Mouse (Mus musculus) left cerebral cortex, postnatal 4 days (tissue): Measurements from ENCODE around the gene Atp1a2. TPM values are rescaled to one million over a fixed set of nuclear protein-coding genes. Genes with fewer than 3 reads are reported as not detected.
"Not testable (repeated sequence)": the region's sequence is repeated elsewhere in the genome, so short reads cannot be mapped to it uniquely, and the experiment has no call there.

Experiments used
- DNase-seq: peaks from one replicate; pipeline ENCODE4 v3.0.0-alpha.2; 2022
- intact Hi-C: fragments of 180-260 bp; cut with DNase I; formaldehyde crosslinking; loops from one replicate; pipeline ENCODE4 v1.15.1; 2025
- total RNA-seq, 2 experiments: library from RNA; stranded (reverse); gene quantifications; 2 replicates each; pipeline ENCODE4 v1.2.3; 2021

Atp1a2 gene
- total RNA-seq, 2 experiments from 2014 or later: 211 to 226 TPM

DNA sequence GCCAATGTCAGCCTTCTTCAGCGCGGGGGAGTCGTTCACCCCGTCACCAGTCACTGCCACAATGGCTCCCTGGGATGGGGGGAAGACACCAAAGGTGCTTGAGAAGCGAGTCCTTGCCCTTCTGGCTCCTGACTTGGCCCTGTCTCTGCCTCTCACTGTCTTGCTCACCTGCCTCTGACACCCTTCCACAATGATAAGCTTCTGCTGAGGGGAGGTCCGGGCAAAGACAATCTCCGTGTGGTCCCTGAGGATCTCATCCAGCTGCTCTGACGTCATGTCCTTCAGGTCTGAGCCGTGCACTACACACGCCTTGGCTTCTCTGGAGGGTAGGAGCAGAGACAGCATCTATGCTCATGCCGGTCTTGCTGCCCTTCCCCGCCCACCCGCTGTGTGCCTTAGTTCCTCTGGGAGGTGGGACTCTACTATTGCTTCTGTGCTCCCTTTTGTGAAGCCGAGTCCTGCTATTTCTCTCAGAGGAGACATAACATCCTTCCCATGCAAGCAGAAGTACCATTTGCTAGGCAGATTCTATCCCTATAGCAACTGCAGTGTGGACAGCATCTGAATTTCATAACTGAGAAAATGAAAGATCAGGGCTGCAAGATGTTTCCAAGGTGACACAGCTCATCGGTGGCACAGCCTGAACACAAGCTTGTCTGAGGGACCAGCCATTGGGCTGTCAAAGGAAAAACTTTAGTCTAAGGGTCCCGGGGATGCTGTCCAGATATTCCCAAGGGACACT, 17.9 kb downstream of the Atp1a2 start:
- DNase-seq: no peak
- intact Hi-C loops: no loop called here

DNA sequence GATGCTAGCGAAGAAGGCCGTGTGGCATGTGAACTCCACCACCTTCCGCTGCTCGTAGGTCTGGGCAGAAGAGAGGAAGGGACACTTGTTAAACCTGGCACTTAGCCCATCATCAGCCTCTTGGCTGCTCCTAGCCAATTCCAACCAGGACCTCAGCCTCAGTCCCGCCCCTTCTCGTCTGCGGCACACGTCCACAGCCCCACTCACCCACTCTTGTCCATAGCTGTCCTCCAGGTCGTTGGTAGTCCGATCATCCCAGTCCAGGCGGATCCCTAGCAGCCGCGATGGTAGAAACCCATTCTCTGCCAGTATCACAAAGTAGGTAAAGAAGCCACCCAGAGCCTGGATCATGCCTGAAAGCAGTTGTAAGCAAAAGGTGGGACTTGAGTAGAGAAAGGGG, 19.5 kb downstream of the Atp1a2 start:
- intact Hi-C loops: no loop called here
- no peak for DNase-seq

DNA sequence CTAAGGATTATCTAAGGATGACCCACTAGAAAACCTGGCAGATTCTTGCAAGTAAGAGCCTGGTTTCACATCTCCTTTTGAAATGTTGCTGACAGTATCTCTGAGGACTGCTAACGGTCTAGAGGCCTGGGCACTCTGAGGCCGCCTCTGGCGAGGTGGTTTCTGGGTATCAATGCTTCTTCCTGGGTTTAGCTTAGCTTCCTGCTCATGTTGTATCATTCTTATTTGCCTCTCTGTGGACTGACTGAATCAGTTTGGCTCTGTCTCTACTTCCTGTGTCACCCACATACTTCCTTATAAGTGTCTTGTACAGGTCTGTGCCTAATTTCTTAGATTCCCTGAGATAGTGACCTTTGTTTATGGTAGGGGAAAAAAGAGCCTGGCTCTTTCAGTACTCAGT, 20.7 kb downstream of the Atp1a2 start:
- intact Hi-C loops: no loop called here
- DNase-seq: no peak

DNA sequence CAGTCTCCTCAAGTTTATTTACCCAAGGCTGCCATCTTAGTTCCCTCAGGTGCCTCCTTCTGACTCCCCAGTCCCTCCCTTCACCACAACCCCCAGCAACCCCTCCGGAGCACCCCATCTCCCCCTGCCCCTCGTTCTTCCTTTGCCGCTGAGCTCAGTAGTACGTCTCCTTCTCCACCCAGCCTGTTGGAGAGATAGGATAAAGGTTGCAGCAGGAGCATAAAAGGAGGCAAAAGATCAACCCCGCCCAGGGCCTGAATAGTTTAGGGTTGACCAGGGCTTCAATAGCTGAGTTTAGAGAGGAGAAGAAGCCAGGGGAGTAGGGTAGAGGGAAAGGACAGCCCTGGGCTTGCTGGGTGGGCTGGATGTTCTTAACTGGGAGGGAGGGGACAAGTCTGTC, 23.3 kb downstream of the Atp1a2 start:
- DNase-seq: no peak

DNA sequence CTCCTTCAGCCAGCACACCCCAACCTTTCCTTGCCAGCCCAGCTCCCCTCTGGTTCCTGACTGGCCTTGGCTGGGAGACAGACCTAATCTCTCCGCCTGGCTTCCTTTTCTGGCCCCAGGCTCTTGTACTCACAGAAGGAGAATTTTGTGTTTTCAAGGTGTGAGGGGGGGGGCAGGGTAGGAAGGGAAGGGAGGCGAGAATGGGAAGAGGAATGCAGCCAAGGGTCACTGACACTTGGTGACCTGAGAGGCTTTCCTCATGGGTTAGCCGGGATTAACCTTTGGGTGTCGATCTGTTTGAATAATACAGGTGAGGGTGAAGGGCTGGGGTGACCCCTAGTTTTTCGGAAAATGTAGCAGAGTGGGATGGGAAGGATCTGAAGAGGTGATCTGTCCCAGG, 23.7 kb downstream of the Atp1a2 start:
- DNase-seq: no peak
- intact Hi-C loops: no loop called here

More for the DNA sequence above, 23.3 kb downstream of the Atp1a2 start:
- intact Hi-C loops: no loop called here

DNA sequence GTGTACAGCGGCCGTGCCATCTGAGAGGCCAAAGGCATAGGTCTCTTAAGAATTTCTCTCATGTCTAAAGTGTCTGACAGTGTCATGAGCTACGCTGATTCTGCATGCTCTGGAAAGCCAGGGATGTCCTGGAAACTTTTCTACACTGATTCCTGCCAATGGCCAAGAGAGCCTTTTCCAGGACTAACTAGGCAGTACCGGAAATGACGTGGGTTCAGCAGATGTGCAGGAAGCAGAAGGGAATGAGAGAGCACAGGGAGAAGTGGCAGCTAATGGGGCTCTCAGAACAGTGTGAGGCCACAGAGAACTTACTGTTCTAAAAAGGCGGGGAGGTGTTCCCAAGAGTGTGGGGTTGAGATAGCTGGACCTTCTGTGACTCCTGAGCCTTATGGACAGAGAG, 24.5 kb downstream of the Atp1a2 start:
- no peak for DNase-seq
- intact Hi-C loops: no loop called here

DNA sequence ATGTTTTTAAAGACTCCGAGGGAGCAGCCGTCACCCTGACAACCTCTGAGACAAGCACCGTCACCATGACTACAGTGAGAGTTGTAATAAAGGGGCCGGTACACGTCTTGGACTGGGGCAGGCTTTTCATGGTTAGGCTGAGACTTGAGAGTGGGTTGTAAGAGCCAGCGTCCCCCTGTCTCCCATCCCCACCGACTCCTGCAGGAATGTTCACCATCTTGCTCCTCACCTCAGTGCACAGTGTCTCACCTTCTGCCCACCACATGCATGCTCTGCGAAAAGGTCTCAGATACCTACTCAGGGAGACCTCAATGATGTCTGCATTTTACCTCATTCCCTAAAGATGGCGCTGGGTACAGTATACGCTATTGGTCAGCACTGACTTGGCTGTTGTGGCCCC, 26.1 kb downstream of the Atp1a2 start:
- DNase-seq: no peak
- intact Hi-C loops: no loop called here

DNA sequence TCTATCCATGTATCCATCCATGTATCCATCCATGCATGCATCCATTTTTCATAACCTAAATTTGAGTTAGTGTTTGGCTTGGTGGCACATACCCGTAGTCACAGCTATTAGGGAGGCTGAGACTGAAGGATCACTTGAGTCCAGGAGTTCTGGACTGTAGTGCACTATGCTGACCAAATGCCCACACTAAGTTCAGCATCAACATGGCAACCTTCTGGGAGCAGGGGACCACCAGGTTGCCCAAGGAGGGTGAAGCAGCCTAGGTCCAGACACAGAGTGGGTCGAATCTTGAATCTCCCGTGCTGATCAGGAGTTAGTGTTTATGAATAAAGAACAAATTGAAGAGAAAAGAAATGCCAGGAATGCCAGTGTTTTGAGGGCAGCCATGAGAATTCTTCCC, 26.7 kb downstream of the Atp1a2 start:
- intact Hi-C loops: no loop called here
- no peak for DNase-seq

DNA sequence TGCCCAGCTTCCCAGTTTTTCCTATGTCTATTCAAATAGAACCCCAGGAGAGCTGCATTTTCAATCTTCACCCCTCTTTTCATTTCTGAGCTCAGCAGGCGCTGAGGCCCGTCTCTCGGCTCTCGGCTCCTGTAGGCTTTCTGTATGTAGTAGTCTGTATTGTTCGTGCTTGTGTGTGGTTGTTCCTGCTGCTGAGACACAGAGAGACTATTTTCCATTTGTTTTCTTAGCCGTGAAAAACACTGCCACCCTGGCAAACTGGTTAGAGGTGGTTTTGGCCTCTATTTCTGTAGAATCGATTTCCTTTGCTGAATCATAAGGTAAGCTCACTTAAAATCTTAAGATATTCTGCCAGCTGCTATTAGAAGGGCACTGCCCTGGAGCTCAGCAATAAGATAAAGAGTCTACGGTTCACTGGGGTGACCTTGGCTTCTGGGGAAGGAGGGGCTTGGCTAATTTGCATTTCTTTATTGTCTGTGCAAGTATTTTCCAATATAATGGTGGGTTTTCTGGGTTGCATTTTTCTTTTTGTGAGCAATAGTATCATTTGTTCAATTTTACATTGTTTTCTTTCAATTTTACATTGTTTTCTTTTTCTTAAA, 36.3 kb downstream of the Atp1a2 start, which contains the start of gene Igsf8:
Gene Igsf8 (plus strand): TSS at position 165 of the 602 bp plus-strand sequence.
- DNase-seq: no peak
- intact Hi-C loops: no loop called here

DNA sequence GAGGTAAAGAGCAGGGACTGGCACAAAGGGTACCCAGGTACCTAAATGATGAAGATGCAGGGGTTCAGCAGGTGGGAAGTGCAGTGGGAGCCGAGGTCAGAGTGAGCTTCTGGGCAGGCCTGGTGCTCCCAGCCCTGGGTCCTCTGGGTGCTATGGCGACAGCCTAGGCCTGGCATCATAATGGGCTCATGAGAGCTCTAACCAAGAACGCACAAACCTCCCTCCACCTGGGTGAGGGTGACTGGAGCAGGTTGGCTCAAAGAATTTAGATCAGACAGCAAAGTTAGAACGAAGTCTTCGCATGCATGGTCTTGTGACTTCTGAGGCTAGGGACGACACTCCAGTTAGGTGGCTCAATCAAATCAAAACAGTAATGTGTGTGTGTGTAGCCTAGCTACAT, 39.5 kb downstream of the Atp1a2 start, which contains the start of gene Atp1a4:
Gene Atp1a4 (minus strand): TSS at position 101 of the 400 bp plus-strand sequence.
- no peak for DNase-seq
- intact Hi-C loops: no loop called here

DNA sequence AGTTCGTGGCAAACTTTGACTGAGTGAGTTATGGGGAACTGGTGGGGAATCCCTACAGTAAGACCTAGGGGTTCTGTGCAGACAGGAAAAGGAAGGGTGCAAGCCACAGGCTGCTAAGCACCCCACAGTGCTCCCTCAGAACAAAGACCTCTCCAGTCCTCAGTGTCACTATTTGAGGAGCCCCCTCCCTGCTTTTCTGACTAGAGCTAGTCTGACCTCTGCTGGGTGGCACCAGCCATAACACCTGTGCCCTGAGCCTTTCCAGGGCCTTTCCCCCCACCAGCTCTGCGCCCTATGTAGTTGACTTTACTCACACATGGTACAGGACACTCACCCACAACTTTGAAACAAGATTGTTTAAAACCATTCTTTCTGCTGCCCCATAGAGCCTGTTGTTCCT, 50.2 kb downstream of the Atp1a2 start:
- intact Hi-C loops: no loop called here
- peak; percentile 44 for DNase-seq

DNA sequence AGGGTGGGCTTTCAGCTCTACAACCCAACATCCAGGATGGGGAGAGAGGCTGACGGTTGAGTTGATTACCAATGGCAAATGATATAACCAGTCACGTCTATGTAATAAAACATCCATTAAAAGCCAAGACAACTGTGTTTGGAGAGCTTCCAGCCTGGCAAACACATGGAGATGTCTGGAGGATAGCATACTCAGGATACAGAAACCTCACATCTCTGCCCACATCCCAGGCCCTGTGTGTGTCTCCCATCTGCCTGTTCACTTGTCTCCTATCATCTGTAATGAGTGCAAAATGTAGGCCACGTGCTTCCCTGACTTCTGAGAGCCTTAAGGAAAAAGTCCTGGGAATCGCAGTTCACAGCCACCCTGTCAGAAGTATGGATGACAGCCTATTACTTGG, 50.6 kb downstream of the Atp1a2 start:
- DNase-seq: no peak
- intact Hi-C loops: no loop called here

DNA sequence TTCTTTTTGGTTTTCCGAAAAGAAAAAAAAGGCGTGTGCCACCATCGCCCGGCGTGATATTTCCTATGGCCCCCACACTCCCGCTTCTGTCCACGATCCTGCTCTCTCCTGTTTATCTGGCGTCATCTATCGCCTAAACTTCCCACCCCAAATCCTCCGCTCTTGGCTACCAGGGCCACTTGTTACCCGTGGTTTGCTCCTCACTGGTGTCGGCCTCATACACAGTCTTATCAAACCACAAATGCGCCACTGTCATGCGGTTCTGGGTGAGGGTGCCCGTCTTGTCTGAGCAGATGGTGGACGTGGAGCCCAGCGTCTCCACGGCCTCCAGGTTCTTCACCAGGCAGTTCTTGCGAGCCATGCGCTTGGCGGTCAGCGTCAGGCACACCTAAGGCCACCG, 53.2 kb downstream of the Atp1a2 start:
- intact Hi-C loops, DNase-seq: not testable (repeated sequence)

DNA sequence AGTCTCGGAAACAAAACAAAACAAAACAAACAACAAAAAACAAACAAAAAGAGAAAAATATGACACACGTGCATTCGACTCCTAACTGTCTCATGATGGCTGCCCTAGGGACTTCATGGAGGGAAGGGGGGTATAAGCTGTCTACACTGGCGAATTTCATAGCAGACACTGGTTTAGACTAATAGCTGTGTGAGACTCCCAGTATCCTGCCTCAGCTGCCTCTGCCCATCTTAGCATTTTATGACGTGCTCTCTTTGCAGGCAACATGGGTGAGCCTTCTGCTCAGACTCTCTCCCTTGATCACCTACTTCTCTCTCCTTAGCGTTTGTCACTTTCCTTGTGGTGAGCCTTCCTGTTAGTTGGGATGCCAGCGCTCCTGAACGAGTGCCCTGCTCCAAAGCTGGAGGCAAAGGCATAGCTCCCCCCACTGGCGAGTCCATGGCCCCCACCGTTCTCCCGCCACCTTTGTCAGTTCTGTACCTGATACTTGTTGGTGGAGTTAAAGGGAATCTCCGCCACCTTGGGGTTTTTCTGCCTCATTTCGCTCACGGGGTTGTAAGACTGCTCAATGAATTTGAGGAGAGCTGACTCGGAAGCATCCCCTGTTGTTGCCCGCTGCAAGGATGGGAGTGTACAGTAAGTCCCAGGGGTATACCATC, 54.2 kb downstream of the Atp1a2 start:
- DNase-seq: peak; percentile 24
- intact Hi-C loops: no loop called here

DNA sequence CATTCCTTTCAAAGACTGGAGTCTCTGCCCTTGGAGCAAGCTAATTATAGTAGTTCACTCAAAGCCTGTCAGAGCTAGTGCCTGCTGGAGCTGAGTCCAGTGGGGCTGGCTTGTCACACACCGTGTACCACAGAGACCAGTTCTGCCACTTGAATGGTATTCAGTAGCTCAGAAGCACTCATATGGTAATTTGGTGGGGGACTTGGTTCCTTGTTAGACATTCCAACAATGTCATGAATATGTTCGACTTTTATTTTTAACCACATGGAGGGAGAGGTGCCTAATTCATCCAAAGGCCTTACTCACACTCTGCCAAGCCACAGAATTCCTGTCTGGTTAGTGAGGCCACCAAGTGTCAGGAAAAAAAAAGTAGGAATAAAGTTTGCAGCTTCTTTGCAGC, 55.5 kb downstream of the Atp1a2 start:
- intact Hi-C loops: no loop called here
- DNase-seq: no peak

DNA sequence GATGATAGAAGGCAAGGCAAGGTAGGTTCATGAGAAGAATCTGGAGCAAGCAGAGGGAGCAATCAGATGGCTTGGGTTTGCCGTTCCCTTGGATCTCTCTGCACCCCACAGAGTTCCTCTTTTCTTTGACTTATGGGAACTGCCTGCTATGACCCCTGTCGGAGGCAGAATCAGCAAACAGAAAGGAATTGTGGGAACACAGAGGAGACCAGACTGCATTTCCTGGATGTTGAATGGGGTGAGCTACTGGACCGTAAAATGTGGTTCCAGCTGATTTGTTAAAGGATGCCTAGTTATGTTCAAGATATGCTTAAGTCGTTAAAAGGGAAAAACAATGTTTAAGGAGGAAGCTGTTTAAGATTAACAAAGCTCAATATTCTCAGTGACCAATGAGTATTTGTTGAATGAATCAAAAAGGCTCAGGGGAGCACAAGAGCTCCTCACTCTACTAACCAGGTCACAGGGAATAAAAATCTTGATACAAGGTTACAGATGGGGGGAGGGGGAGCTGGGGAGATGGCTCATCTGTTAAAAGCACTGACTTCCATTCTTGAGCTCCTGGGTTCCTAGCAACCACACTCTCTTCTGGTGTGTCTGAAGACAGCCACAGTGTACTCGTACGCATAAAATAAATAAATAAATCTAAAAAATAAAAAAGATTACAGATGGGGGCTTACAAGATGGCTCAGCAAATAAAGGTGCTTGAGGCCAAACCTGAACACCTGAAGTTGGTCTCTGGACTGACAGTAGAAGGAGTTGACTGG, 56.7 kb downstream of the Atp1a2 start:
- DNase-seq: no peak
- intact Hi-C loops: no loop called here

DNA sequence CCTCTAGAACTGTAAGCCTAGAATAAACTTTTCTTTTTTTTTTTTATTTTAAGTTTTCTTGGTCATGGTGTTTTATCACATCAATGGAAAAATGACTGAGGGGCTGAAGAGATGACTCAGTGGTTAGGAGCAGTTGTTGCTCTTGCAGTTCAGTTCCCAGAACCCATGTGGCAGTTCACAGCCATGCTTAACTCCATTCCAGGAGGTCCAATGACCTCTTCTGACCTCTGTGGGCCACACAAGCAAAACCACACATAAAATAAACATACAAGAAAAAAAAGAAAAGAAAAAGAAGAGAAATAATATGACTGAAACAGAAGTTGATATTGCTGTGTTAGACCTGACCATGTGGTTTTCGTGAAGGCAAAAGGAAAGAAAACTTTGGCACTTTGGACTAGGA, 68.6 kb downstream of the Atp1a2 start:
- no peak for DNase-seq
- intact Hi-C loops: no loop called here

DNA sequence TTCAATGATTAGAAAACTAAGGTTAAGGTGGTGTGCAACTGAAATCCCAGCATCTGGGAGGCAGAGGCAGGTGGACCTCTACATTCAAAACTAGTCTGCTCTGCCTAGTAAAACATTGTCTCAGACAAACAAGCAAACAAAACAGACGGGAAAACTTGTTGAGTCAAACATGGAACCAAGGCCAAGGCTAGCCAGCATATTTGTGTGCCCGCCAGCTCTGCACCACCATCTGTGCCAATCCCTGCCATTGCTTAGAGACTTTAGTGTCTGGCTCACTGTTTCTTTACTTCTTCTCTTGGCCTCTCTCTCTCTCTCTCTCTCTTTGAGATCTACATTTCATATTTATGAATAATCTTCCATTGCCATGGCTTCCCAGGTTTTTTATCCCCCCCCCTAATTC, 69.7 kb downstream of the Atp1a2 start:
- intact Hi-C loops: no loop called here
- no peak for DNase-seq
